Mouse (Mus musculus): ENCODE data around the gene Arl6ip4. TPM values are rescaled to one million over a fixed set of nuclear protein-coding genes. Genes with fewer than 3 reads are reported as not detected.

Gene Arl6ip4
- total RNA-seq, 2 experiments from 2014 or later: 55.1 to 68.4 TPM

GRCm38 (mm10) chr5:124155943-124156342 is 40.1 kb downstream of the Arl6ip4 start:
- no peak for DNase-seq

- no peak for DNase-seq
These were observed 42.4 kb downstream of the Arl6ip4 start for GRCm38 (mm10) chr5:124158305-124158704.

- no peak for DNase-seq
These were observed 43.6 kb downstream of the Arl6ip4 start for GRCm38 (mm10) chr5:124159453-124159852.

- DNase-seq: peak; percentile 56
These were observed 45.9 kb downstream of the Arl6ip4 start for GRCm38 (mm10) chr5:124161831-124162230.

- peak; percentile 84 for DNase-seq
These were observed 46.7 kb downstream of the Arl6ip4 start for GRCm38 (mm10) chr5:124162577-124162976.

GRCm38 (mm10) chr5:124163445-124163844 is 47.6 kb downstream of the Arl6ip4 start:
- no peak for DNase-seq

- peak; percentile 60 for DNase-seq
These were observed 50.0 kb downstream of the Arl6ip4 start for GRCm38 (mm10) chr5:124165622-124166570.

- DNase-seq: no peak
These were observed 50.9 kb downstream of the Arl6ip4 start for GRCm38 (mm10) chr5:124166741-124167140.

GRCm38 (mm10) chr5:124167621-124168020 is 51.7 kb downstream of the Arl6ip4 start:
- DNase-seq: no peak

Other genes starting within 250 kb of the Arl6ip4 start
- under 1 TPM; 0.38 to 0.41 TPM for gene Hcar1, start 236.1 kb upstream of the Arl6ip4 start, total RNA-seq (2021)
- 10 to 100 TPM; 56.7 to 61.4 TPM for gene Denr, start 208.9 kb upstream of the Arl6ip4 start, total RNA-seq (2021)
- under 1 TPM in 1 of 2 experiments, not detected in 1; 0.62 TPM for gene Gm43518, start 188.7 kb upstream of the Arl6ip4 start, total RNA-seq (2021)
- 1 to 10 TPM; 2.2 TPM for gene Ccdc62, start 185.4 kb upstream of the Arl6ip4 start, total RNA-seq (2021)
- 10 to 100 TPM; 29.6 to 42.2 TPM for gene Hip1r, start 142.5 kb upstream of the Arl6ip4 start, total RNA-seq (2021)
- gene Vps37b, start 83.8 kb upstream of the Arl6ip4 start, total RNA-seq (2021): 10 to 100 TPM; 42.3 to 49.1 TPM
- gene Abcb9, start 20.3 kb upstream of the Arl6ip4 start, total RNA-seq (2021): 1 to 10 TPM; 4.9 to 5.5 TPM
- gene Ogfod2, start 3.8 kb upstream of the Arl6ip4 start, total RNA-seq (2021): 10 to 100 TPM; 10.2 to 11.9 TPM
- 10 to 100 TPM; 45.9 to 52.2 TPM for gene Pitpnm2, start 133.7 kb downstream of the Arl6ip4 start, total RNA-seq (2021)
- 10 to 100 TPM; 12.1 to 13.9 TPM for gene Mphosph9, start 211.9 kb downstream of the Arl6ip4 start, total RNA-seq (2021)
- gene 2810006K23Rik, start 212.0 kb downstream of the Arl6ip4 start, total RNA-seq (2021): 10 to 100 TPM; 11.7 to 13.0 TPM
- gene Cdk2ap1, start 247.0 kb downstream of the Arl6ip4 start, total RNA-seq (2021): 100 to 1,000 TPM; 201 to 202 TPM